Mouse (Mus musculus): ENCODE results near the gene Sppl3. TPM values are rescaled to one million over a fixed set of nuclear protein-coding genes. Genes with fewer than 3 reads are reported as not detected.
A peak's percentile ranks its signal among the peaks of the same experiment; 100 is the strongest.

Gene Sppl3
- polyA plus RNA-seq, 1 experiment from 2014 or later: 46.7 TPM

DNA sequence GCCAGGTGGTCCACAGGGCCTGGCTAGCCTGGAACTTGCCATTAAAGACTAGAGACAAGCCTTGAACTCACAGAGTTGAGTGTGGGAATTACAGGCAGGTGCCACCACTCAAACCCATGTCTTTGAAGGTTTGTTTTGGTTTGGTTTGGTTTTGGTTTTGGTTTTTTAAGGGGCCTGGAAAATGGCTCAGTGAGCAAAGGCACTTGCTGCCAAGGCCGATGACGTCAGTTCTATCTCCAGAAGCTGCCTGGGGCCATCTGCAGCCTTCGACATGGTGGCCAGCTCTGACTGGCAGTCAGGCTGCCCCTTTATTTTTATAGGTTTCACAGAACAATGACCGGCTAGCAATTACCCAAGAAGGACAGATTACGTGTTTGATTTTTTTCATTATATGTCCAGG, 110.0 kb downstream of the Sppl3 start:
- H3K4me2 ChIP-seq (replicated peaks): no peak overlapping the region
- H3K36me3 ChIP-seq: peaks cover 41% of the 10 kb centered on the region
- H3K9ac ChIP-seq: no peak overlapping the region
- H3K27ac ChIP-seq: no peak overlapping the region
- peaks cover 25% of the 10 kb centered on the region for H3K4me1 ChIP-seq
- 74% methylated on average over 5 of the region's 5 CpGs for WGBS
- no peak overlapping the region for H3K4me3 ChIP-seq
- no peak for ATAC-seq (ENCODE audit: low FRiP score, low read depth)
- no peaks in the 10 kb centered on the region for H3K9me3 ChIP-seq
- H3K27me3 ChIP-seq (replicated peaks): no peaks in the 10 kb centered on the region

DNA sequence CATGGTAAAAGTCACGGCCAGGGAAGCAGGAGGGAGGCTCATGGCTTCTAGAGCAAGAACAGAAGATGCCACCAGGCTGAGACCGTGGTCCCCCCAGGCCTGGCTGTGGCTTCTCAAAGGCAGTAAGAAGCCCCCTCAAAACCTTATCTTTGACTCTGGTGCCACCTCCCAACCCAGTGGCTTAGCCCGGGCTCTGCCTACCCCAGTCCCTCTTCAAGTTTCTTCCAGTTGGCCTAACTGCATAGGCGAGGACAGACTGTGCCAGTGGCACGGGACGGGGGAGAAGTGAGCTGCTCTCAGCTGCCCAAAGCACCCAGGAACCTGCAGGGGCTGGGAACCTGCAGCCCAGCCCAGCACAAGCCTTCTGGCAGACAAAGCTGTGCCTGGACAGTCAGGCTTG, 113.8 kb downstream of the Sppl3 start:
- ATAC-seq (ENCODE audit: low FRiP score, low read depth): no peak
- no peak overlapping the region for H3K27ac ChIP-seq
- H3K36me3 ChIP-seq: peaks cover 59% of the 10 kb centered on the region

DNA sequence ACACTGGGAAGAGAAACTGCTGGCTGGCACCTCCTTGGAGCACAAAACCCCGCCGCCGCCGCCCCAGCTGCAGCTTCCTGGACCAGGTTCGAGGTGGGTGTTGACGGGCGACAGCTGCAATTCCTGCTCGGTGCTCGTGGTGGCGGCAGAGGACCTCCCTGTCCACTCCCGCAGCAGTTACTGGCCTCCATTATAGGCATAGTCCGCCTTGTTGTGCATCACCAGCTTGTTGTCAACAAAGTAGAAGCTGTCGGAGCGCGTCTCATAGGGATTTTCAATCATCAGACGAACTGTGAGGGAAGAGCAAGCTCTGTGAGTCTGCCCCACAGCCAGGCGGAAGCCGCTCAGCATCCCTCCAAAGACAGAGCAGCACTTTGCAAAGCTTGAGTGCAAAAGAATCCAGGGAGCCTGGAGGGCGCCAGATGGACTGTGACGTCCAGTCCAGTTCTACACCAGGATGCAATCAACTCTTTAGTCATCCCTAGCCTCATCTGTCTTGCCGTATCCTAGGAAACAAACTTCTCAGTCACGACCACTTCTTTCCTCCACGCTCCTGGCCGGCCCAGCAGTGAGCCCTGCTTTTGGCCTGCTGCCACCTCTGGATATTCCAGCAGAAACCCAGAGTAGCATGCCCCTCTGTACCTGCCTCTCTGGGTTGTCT, 114.4 kb downstream of the Sppl3 start:
- Histone ChIP-seq H3K27me3 (replicated peaks) (no peaks in the 10 kb centered on the region), H3K9me3 (no peaks in the 10 kb centered on the region), H3K4me2 (replicated peaks) (peak overlapping the region; percentile 28), H3K4me1 (peaks cover 17% of the 10 kb centered on the region; the same call in 1 of the 2 replicates), H3K36me3 (peaks cover 65% of the 10 kb centered on the region), H3K4me3 (no peak overlapping the region), H3K27ac (peak overlapping the region; percentile 26; the same call in 1 of the 2 replicates), H3K9ac (no peak overlapping the region)
- 24% methylated on average over 24 of the region's 24 CpGs for WGBS
- 0 out of 2 replicates have a peak, but pooled peaks have one; percentile 68 for ATAC-seq (ENCODE audit: low FRiP score, low read depth)

More for the DNA sequence above, 113.8 kb downstream of the Sppl3 start:
- Histone ChIP-seq H3K4me2 (replicated peaks) (no peak overlapping the region), H3K4me3 (no peak overlapping the region), H3K9ac (no peak overlapping the region), H3K27me3 (replicated peaks) (no peaks in the 10 kb centered on the region), H3K4me1 (peaks cover 17% of the 10 kb centered on the region; the same call in 1 of the 2 replicates), H3K9me3 (no peaks in the 10 kb centered on the region)
- WGBS: 97% methylated on average over 6 of the region's 6 CpGs

DNA sequence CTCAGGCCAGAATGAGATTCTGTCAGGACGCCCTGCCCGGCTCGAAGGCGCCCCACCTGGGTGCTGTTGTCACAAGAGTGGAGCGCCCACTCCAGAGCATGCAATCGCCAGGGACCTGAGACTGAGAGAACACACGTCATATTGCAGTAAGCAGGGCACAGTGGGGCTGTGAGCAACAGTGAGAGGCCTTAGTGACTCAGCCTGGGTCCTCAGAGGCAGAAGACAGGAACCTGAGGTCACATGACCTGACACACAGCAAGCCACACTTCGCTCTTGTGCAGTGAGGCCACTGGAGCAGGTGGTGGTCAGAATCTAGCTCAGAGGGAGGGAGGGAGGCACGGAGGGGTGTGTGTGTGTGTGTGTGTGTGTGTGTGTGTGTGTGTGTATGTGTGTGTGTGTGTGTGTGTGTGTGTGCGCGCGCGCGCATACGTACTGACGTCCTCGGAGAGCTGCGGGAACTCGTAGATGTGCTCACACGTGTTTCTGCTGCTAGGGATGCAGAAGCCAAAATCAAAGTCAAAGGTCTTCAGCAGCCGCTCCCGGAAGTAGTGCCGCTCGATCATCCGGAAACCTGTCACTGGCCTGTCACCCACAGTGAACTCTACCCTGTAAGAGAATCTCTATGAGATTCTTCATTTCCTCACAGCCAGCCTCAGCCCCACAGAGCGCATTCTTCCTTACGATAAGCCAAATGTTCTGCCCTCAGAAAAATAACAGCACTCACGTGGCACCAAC, 115.8 kb downstream of the Sppl3 start:
- Histone ChIP-seq H3K27ac (no peak overlapping the region), H3K9me3 (no peaks in the 10 kb centered on the region), H3K9ac (no peak overlapping the region), H3K4me2 (replicated peaks) (no peak overlapping the region), H3K36me3 (peaks cover 65% of the 10 kb centered on the region), H3K4me3 (no peak overlapping the region), H3K4me1 (peaks cover 17% of the 10 kb centered on the region; the same call in 1 of the 2 replicates), H3K27me3 (replicated peaks) (no peaks in the 10 kb centered on the region)
- no peak for ATAC-seq (ENCODE audit: low FRiP score, low read depth)
- WGBS: 91% methylated on average over 28 of the region's 28 CpGs

DNA sequence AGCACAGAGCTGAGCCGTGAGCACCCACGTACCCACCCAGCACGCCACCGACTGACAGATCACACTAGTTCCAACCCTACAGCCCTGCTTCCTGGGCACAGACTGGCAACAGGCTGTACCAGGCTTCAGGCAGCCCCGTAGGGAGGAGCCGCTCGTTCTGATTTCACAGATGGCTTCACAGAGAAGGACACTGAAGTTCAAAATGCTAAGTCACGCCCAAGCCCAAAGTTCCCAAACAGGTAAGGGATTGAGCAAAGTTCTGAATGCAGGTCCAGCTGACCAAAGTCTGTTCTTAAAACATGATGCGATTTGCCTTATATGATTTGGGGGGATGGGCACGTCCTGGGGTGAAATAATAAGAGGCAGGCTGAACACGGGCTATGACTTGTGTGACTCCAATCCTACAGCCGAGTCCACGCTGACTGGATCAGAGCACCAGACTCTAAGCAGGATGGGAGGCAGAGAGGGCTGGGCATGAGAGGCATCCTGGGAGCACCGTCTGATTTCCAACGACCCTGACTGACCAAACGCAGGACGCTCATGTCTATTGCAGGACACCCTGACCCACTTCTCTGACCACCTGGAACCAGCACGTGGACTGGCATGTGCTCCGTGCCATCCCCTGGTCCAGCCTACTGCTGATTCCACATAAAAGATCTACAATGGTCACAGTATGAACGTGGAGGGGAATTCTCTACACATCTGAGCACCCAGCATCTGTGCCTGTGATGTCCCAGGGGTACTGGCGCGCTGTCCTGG, 116.7 kb downstream of the Sppl3 start:
- H3K4me3 ChIP-seq: no peak overlapping the region
- no peak overlapping the region for H3K4me2 ChIP-seq (replicated peaks)
- H3K9ac ChIP-seq: no peak overlapping the region; the same call in 1 of the 2 replicates
- no peak for ATAC-seq (ENCODE audit: low FRiP score, low read depth)
- 94% methylated on average over 22 of the region's 22 CpGs for WGBS
- no peaks in the 10 kb centered on the region for H3K27me3 ChIP-seq (replicated peaks)
- H3K4me1 ChIP-seq: peaks cover 21% of the 10 kb centered on the region
- H3K36me3 ChIP-seq: peaks cover 62% of the 10 kb centered on the region
- no peak overlapping the region for H3K27ac ChIP-seq
- H3K9me3 ChIP-seq: no peaks in the 10 kb centered on the region

DNA sequence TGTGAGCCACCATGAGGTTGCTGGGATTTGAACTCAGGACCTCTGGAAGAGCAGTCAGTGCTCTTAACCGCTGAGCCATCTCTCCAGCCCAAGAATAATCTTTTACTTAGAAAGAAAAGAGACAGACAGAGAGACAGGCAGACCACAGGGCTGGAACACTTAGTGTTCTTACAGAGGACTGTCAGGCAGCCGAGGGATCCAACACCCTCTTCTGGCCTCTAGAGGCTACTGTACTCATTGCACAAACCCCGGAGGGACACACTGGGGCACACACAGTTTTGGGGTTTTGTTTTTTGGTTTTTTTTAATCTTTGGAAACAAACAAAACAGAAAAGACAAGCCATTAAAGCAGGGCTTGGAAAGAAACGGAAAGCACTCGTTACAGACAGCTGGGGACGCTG, 118.4 kb downstream of the Sppl3 start:
- no peak overlapping the region for H3K9ac ChIP-seq
- no peak overlapping the region for H3K27ac ChIP-seq
- H3K9me3 ChIP-seq: no peaks in the 10 kb centered on the region
- 87% methylated on average over 6 of the region's 6 CpGs for WGBS
- H3K4me3 ChIP-seq: no peak overlapping the region
- peaks cover 51% of the 10 kb centered on the region for H3K36me3 ChIP-seq
- no peak for ATAC-seq (ENCODE audit: low FRiP score, low read depth)
- no peaks in the 10 kb centered on the region for H3K27me3 ChIP-seq (replicated peaks)
- H3K4me2 ChIP-seq (replicated peaks): no peak overlapping the region
- peaks cover 34% of the 10 kb centered on the region for H3K4me1 ChIP-seq

DNA sequence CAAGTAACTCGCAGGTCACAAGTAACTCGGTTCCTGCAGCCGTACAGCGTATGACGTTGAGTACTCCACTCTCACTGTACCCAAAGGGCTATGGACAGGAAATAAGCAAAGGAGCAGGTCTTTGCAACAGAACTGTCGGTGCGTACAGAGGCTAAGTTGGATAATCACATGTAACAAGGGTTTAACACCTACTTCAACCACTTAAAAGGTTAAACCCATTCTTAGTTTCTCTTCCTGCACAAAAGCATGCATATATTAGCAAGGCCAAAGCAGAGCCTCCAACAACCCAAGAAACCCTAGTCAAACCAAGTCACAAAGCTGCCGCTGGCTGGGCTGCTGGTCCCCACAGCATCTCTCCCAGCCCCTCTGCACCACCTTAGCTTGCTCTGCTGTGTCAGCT, 121.5 kb downstream of the Sppl3 start:
- Histone ChIP-seq H3K27ac (no peak overlapping the region), H3K4me1 (peaks cover 17% of the 10 kb centered on the region), H3K4me2 (replicated peaks) (peak overlapping the region; percentile 90), H3K4me3 (no peak overlapping the region), H3K9me3 (no peaks in the 10 kb centered on the region), H3K36me3 (peaks cover 26% of the 10 kb centered on the region), H3K27me3 (replicated peaks) (no peaks in the 10 kb centered on the region), H3K9ac (no peak overlapping the region)
- ATAC-seq (ENCODE audit: low FRiP score, low read depth): no peak
- WGBS: 97% methylated on average over 8 of the region's 8 CpGs

DNA sequence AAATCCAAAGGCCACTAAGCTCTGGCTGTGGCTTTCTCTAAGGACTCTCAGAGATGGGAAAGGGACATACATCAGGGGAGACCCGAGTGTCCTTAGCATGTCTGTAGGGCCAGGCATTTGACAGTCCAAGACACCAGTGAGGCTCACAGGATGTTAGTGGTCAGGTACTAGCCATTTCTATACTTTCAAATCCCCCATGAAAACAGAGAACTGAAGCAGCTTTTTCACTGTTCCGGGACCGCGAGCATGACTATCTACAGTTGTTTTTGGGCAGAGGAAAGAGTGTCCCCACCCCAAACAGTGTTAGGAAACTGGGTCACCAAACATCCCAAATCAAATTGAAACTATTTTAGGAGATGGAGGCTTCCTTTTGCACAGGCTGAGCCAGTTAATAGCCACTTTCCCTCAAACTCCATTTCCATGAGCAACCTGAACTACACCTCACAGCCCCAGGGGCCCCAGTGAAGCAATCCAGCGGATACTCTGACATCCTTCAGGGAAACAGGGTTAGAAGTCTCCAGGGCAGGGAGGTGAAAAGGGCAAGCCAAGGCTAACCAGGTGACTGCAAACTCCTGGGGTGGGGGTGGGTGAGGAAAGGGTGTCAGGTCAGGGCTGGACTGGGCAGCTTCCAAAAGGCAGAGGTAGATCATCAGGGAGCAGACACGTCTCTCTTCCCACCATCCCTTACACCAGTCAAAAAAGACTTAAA, 122.6 kb downstream of the Sppl3 start:
- peak overlapping the region; percentile 93 for H3K9ac ChIP-seq

DNA sequence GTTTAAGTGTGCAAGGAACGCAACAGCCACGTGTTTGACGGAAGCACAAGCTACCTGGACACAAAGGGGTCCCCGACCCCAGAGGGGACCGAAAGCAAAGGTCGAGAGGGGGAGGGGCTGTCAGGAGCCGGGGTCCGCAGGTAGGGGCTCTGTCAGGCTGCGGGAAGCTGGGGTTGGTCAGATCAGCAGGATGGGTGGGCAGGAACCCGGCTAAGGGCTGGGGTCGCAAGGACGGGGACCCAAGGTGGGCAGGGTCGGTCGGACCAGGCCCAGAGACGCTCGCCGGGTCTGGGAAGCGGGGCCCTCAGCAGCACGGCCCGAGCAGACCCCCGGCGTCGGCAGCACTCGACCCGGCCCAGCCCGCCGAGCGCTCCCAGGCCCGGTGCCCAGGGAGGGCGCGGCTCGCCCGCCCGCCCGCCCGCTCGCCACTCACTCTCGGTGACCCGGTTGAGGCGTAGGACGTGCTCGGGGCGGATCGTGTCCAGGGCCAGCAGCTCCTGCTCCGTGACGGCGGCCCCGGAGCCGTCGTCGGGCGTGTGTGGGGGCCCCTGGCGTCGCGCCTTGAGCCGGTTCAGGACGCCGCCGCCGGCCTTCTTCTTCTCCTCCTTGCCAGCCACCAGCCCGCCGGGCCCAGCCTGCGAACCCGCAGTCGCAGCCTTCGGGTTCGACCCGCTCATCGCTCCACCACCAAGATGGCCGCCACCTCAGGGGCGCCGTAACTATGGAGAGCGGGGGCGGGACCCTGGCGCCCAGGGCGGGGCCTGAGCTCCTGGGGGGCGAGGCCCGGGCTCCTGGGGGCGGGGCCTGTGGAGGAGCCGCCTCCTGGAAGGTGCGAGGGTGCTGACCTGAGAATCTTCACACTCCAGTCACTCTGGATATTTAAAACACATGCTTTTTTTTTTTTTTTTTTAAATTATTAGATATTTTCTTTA, 123.6 kb downstream of the Sppl3 start, which contains the start of gene Unc119b:
Gene Unc119b (minus strand): TSS at position 742 of the 932 bp plus-strand sequence.
- Histone ChIP-seq H3K9ac (peak within 1 kb of the TSS; percentile 93), H3K4me2 (replicated peaks) (peak within 1 kb of the TSS; percentile 90), H3K27ac (no peak within 1 kb of the TSS), H3K4me1 (peaks cover 17% of the 10 kb centered on the region), H3K9me3 (no peaks in the 10 kb centered on the region), H3K4me3 (peak within 1 kb of the TSS; percentile 97), H3K36me3 (peaks cover 8% of the 10 kb centered on the region), H3K27me3 (replicated peaks) (no peaks in the 10 kb centered on the region)
- peak; percentile 94 for ATAC-seq (ENCODE audit: low FRiP score, low read depth)
- WGBS: under 1% methylated on average over 80 of the region's 81 CpGs

More for the DNA sequence above, 122.6 kb downstream of the Sppl3 start:
- H3K9me3 ChIP-seq: no peaks in the 10 kb centered on the region
- no peak for ATAC-seq (ENCODE audit: low FRiP score, low read depth)
- peak overlapping the region; percentile 90 for H3K4me2 ChIP-seq (replicated peaks)
- peak overlapping the region; percentile 97 for H3K4me3 ChIP-seq
- peaks cover 16% of the 10 kb centered on the region for H3K36me3 ChIP-seq
- H3K27ac ChIP-seq: no peak overlapping the region
- H3K4me1 ChIP-seq: peaks cover 17% of the 10 kb centered on the region
- no peaks in the 10 kb centered on the region for H3K27me3 ChIP-seq (replicated peaks)
- 67% methylated on average over 6 of the region's 6 CpGs for WGBS

DNA sequence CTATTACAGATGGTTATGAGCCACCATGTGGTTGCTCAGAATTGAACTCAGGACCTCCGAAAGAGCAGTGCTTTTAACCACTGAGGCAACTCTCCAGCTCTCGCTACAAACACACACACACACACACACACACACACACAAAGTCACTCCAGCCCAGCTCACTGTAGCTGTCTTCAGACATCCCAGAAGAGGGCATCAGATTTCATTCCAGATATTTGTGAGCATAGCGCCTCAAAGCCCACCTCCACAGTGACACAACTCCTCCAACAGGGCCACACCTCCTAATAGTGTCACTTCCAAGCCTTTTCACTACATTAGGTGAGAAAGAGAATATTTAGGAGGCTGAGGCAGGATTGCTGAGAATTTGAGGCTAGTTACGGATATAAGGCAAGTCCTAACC, 128.2 kb downstream of the Sppl3 start:
- WGBS: 72% methylated on average over 4 of the region's 4 CpGs
- H3K36me3 ChIP-seq: peaks cover 4% of the 10 kb centered on the region
- H3K9ac ChIP-seq: no peak overlapping the region
- H3K27ac ChIP-seq: no peak overlapping the region
- H3K4me2 ChIP-seq (replicated peaks): no peak overlapping the region
- no peak for ATAC-seq (ENCODE audit: low FRiP score, low read depth)
- no peaks in the 10 kb centered on the region for H3K27me3 ChIP-seq (replicated peaks)
- H3K4me1 ChIP-seq: 0 out of 2 replicates have a peak, but pooled peaks cover 3% of the 10 kb centered on the region
- H3K4me3 ChIP-seq: no peak overlapping the region
- H3K9me3 ChIP-seq: no peaks in the 10 kb centered on the region

DNA sequence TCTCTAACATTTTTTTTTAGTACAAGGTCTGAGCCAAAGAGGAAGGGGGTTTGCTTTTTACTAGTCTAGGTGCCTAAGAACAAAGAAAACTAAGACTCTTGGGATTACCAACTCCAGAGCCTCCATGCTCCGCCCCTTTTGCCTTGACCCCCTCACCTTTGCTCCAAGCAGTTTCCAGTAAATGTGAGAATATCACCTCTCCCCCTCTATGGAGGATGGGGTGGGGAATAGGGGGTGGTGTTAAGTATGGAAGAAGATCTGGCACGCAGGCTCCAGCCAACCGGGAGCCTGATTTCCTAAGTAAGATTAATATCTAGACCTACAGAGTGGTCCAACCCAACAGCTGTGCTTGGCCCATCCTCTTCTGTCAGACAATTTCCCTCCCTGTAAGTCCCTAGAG, 129.8 kb downstream of the Sppl3 start:
- Histone ChIP-seq H3K4me1 (0 out of 2 replicates have a peak, but pooled peaks cover 3% of the 10 kb centered on the region), H3K27me3 (replicated peaks) (no peaks in the 10 kb centered on the region), H3K27ac (no peak overlapping the region), H3K36me3 (peaks cover 15% of the 10 kb centered on the region), H3K9ac (no peak overlapping the region), H3K4me2 (replicated peaks) (no peak overlapping the region), H3K9me3 (no peaks in the 10 kb centered on the region), H3K4me3 (no peak overlapping the region)
- no peak for ATAC-seq (ENCODE audit: low FRiP score, low read depth)
- 81% methylated on average over 3 of the region's 3 CpGs for WGBS
